Mouse (Mus musculus): ENCODE data around the gene Dpysl4. TPM values are rescaled to one million over a fixed set of nuclear protein-coding genes. Genes with fewer than 3 reads are reported as not detected.

The Dpysl4 gene
- total and polyA plus RNA-seq, 3 experiments, result not detected

DNA sequence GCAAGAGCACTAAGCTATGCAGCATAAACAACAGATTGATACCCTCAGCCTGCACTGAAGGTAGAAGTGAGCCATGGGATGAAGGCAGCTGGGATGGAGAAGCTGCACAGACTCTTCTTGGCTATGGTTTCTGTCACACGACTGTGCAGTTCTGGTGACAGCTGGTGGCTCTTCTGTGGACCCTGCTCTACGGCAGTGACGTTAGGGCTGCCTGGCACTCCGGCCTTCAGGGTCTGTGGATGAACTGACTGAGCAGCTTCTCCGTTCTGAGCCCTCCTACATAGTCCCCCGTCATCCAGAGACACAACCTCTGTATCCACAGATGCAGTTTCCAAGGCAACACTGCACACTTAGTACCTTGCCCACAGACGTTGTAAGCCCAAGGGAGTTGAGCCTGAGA is 40.7 kb downstream of the Dpysl4 start:
- no peaks in the 10 kb centered on the region for H3K36me3 ChIP-seq (replicated peaks in 1 of 2; ENCODE audit: control insufficient read depth in 1 of 2, insufficient read depth in 1 of 2, low read length in 1 of 2)
- no peak overlapping the region for H3K27ac ChIP-seq (ENCODE audit: insufficient read depth, low read depth)
- in situ Hi-C loops (cut with MboI; ENCODE audit: low pct_ligation_motif_present, low pct_unique_long_range_greater_than_20kb, low sequenced_read_pairs) (loop anchor here (5.0 kb wide), 1 partner anchor 76 kb away; no protein-coding TSS in a partner anchor), dilution Hi-C loops (cut with MboI; ENCODE audit: extremely low pct_ligation_motif_present, extremely low pct_unique_long_range_greater_than_20kb, low sequenced_read_pairs) (no loop called here)
- H3K79me2 ChIP-seq (replicated peaks; ENCODE audit: control insufficient read depth, extremely low read depth, insufficient read depth, poor library complexity, severe bottlenecking), result no peaks in the 10 kb centered on the region
- peaks cover 59% of the 10 kb centered on the region for H3K27me3 ChIP-seq (replicated peaks)
- H3K4me3 ChIP-seq (replicated peaks in 1 of 3; ENCODE audit: low read depth in 2 of 3, low read length in 2 of 3, poor library complexity in 1 of 3), result no peak overlapping the region
- no peaks in the 10 kb centered on the region for H3K9me3 ChIP-seq (replicated peaks; ENCODE audit: low read length)
- no peak for DNase-seq (ENCODE audit: extremely low read depth)
- TF ChIP-seq JUND (conservative IDR thresholded peaks at IDR 0.05; ENCODE audit: low read depth, low read length) (no peak), CTCF (conservative IDR thresholded peaks at IDR 0.05 in 1 of 2, IDR thresholded peaks at IDR 0.05 in 1 of 2; ENCODE audit: low read depth in 2 of 2, low read length in 2 of 2) (no peak), ZC3H11A (IDR thresholded peaks at IDR 0.05; ENCODE audit: low read depth, low read length) (no peak), MEF2A (IDR thresholded peaks at IDR 0.05; ENCODE audit: borderline replicate concordance, low read depth, low read length) (no peak), ZKSCAN1 (IDR thresholded peaks at IDR 0.05; ENCODE audit: borderline replicate concordance, low read depth, low read length) (no peak), PAX5 (IDR thresholded peaks at IDR 0.05; ENCODE audit: low read length) (no peak), KAT2A (IDR thresholded peaks at IDR 0.05; ENCODE audit: insufficient replicate concordance, low read length) (no peak), MYC (IDR thresholded peaks at IDR 0.05; ENCODE audit: low read depth, low read length) (no peak), TCF12 (IDR thresholded peaks at IDR 0.05; ENCODE audit: low read depth, low read length) (no peak), POLR2AphosphoS2 (IDR thresholded peaks at IDR 0.05; ENCODE audit: low read depth, low read length) (no peak), RAD21 (IDR thresholded peaks at IDR 0.05; ENCODE audit: low read depth, low read length) (no peak), MAX (IDR thresholded peaks at IDR 0.05; ENCODE audit: low read length) (no peak), NELFE (IDR thresholded peaks at IDR 0.05; ENCODE audit: low read depth, low read length) (no peak), IRF4 (IDR thresholded peaks at IDR 0.05; ENCODE audit: low read depth, low read length) (no peak), CHD2 (IDR thresholded peaks at IDR 0.05; ENCODE audit: low read length) (no peak), GABPA (IDR thresholded peaks at IDR 0.05; ENCODE audit: insufficient replicate concordance, low read depth, low read length) (no peak), NRF1 (IDR thresholded peaks at IDR 0.05; ENCODE audit: low read depth, low read length) (no peak), UBTF (IDR thresholded peaks at IDR 0.05; ENCODE audit: low read depth, low read length) (no peak), POLR2A (IDR thresholded peaks at IDR 0.05; ENCODE audit: low read depth, low read length) (no peak), CHD1 (IDR thresholded peaks at IDR 0.05; ENCODE audit: low read depth, low read length) (no peak)
- no peak overlapping the region for H3K9ac ChIP-seq (ENCODE audit: insufficient read depth, low read depth)
- no peak overlapping the region for H3K4me2 ChIP-seq (ENCODE audit: insufficient read depth, low read depth, poor library complexity, severe bottlenecking)
- H3K4me1 ChIP-seq (ENCODE audit: control insufficient read depth in 1 of 2, insufficient read depth in 2 of 2), result no peaks in the 10 kb centered on the region

DNA sequence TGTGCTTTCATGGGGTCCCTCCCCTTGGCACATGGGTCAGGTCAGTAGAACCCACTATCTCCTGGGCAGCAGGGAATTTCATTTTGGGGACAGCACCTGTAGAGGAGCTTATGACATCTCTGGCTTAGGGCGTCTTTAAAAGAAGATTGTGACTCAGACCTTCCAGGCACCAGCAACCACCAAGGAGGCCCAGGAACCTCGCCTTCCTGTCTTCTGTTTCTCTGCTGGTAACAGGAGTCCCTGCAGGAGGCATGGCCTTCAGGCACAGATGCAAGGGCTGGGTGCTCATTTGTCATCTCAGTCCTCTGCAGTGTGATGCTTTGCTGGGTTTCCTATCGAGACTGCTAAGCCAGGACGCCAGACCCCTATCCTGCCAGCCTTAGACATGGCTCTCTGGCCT is 43.2 kb downstream of the Dpysl4 start:
- Histone ChIP-seq H3K36me3 (replicated peaks in 1 of 2; ENCODE audit: control insufficient read depth in 1 of 2, insufficient read depth in 1 of 2, low read length in 1 of 2) (no peaks in the 10 kb centered on the region), H3K79me2 (replicated peaks; ENCODE audit: control insufficient read depth, extremely low read depth, insufficient read depth, poor library complexity, severe bottlenecking) (no peaks in the 10 kb centered on the region), H3K27ac (ENCODE audit: insufficient read depth, low read depth) (no peak overlapping the region), H3K4me1 (ENCODE audit: control insufficient read depth in 1 of 2, insufficient read depth in 2 of 2) (no peaks in the 10 kb centered on the region), H3K27me3 (replicated peaks) (peaks cover 65% of the 10 kb centered on the region), H3K9me3 (replicated peaks; ENCODE audit: low read length) (no peaks in the 10 kb centered on the region), H3K9ac (ENCODE audit: insufficient read depth, low read depth) (no peak overlapping the region), H3K4me2 (ENCODE audit: insufficient read depth, low read depth, poor library complexity, severe bottlenecking) (no peak overlapping the region), H3K4me3 (replicated peaks in 1 of 3; ENCODE audit: low read depth in 2 of 3, low read length in 2 of 3, poor library complexity in 1 of 3) (no peak overlapping the region)
- in situ Hi-C loops (cut with MboI; ENCODE audit: low pct_ligation_motif_present, low pct_unique_long_range_greater_than_20kb, low sequenced_read_pairs) (loop anchor here (5.0 kb wide), 1 partner anchor 73 kb away; no protein-coding TSS in a partner anchor), dilution Hi-C loops (cut with MboI; ENCODE audit: extremely low pct_ligation_motif_present, extremely low pct_unique_long_range_greater_than_20kb, low sequenced_read_pairs) (no loop called here)
- DNase-seq (ENCODE audit: extremely low read depth), result peak; percentile 9
- TF ChIP-seq MEF2A (IDR thresholded peaks at IDR 0.05; ENCODE audit: borderline replicate concordance, low read depth, low read length) (0 out of 2 replicates have a peak, but pooled peaks have one; percentile 16), MYC (IDR thresholded peaks at IDR 0.05; ENCODE audit: low read depth, low read length) (no peak), RAD21 (IDR thresholded peaks at IDR 0.05; ENCODE audit: low read depth, low read length) (no peak), NRF1 (IDR thresholded peaks at IDR 0.05; ENCODE audit: low read depth, low read length) (no peak), POLR2AphosphoS2 (IDR thresholded peaks at IDR 0.05; ENCODE audit: low read depth, low read length) (no peak)

All from CH12.LX (cell line).